Mouse (Mus musculus) thymus, adult 2 months (tissue): ENCODE data around the gene Pld3. TPM values are rescaled to one million over a fixed set of nuclear protein-coding genes. Genes with fewer than 3 reads are reported as not detected.

ENCODE experiments used
- DNase-seq: peaks from one replicate; pipeline ENCODE4 v3.0.0; 2021
- H3K27ac ChIP-seq: fragments of 200-500 bp; 2 replicates; pipeline ENCODE4 v1.5.1; 2012; ENCODE audit warnings: low read length, control low read depth; ENCODE audit not compliant: control insufficient read depth, insufficient read depth
- H3K27me3 ChIP-seq: fragments of 200-500 bp; 2 replicates; pipeline ENCODE4 v1.6.1; 2012; ENCODE audit warnings: mild to moderate bottlenecking, low read length, moderate library complexity, mixed read lengths; ENCODE audit not compliant: control insufficient read depth, insufficient read depth
- H3K36me3 ChIP-seq: fragments of 200-500 bp; 2 replicates; pipeline ENCODE4 v1.6.1; 2012; ENCODE audit warnings: mild to moderate bottlenecking, low read length, moderate library complexity; ENCODE audit not compliant: control insufficient read depth, insufficient read depth
- H3K4me1 ChIP-seq: fragments of 200-500 bp; replicated peaks from 2 replicates; pipeline ENCODE4 v1.6.1; 2012; ENCODE audit warnings: low read length; ENCODE audit not compliant: control insufficient read depth, insufficient read depth
- H3K4me3 ChIP-seq: fragments of 200-500 bp; 2 replicates; pipeline ENCODE4 v1.5.1; 2012; ENCODE audit warnings: mild to moderate bottlenecking, low read length, control low read depth, moderate library complexity; ENCODE audit not compliant: control insufficient read depth, insufficient read depth
- CTCF ChIP-seq: fragments of 200-500 bp; IDR thresholded peaks from 2 replicates; pipeline ENCODE4 v1.5.1; 2012; ENCODE audit warnings: mild to moderate bottlenecking, control low read depth, low read length, moderate library complexity, borderline replicate concordance; ENCODE audit not compliant: control insufficient read depth, poor library complexity, insufficient read depth; ENCODE audit errors: extremely low read depth
- POLR2A ChIP-seq: fragments of 200-500 bp; IDR thresholded peaks from 2 replicates; pipeline ENCODE4 v1.6.1; 2012; ENCODE audit warnings: mild to moderate bottlenecking, low read length, control low read depth, moderate library complexity; ENCODE audit not compliant: control insufficient read depth, poor library complexity, insufficient read depth; ENCODE audit errors: extremely low read depth
- WGBS: fragments of 180-500 bp; shearing (Covaris S2); methylation state at CpG from one replicate; pipeline ENCODE4 v1.1.7; 2018; 5-methylcytosine and 5-hydroxymethylcytosine counted together
- polyA plus RNA-seq: library from polyadenylated mRNA; depleted of rRNA; stranded (reverse); fragments of >200 nt; gene quantifications from 2 replicates; pipeline ENCODE4 v1.2.3, GENCODE M21; 2012

The Pld3 gene
- polyA plus RNA-seq, 1 experiment, result 516 TPM

DNA sequence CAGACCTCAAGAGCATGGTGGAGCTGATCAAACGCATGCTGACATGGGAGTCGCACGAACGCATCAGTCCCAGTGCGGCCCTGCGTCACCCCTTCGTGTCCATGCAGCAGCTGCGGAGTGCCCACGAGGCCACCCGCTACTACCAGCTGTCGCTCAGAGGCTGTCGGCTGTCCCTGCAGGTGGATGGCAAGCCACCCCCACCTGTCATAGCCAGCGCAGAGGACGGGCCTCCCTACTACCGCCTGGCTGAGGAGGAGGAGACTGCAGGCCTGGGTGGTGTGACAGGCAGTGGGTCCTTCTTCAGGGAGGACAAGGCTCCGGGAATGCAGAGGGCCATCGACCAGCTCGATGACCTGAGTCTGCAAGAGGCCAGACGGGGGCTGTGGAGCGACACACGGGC, 23.9 kb downstream of the Pld3 start:
- WGBS, result 94% methylated on average over 21 of the region's 21 CpGs
- Histone ChIP-seq H3K27me3 (no peaks in the 10 kb centered on the region), H3K36me3 (peaks cover 25% of the 10 kb centered on the region), H3K27ac (no peak overlapping the region), H3K4me3 (no peak overlapping the region), H3K4me1 (no peaks in the 10 kb centered on the region)
- TF ChIP-seq POLR2A, result no peak
- no peak for TF ChIP-seq CTCF
- no peak for DNase-seq

- no peaks in the 10 kb centered on the region for H3K27me3 ChIP-seq
- H3K36me3 ChIP-seq, result no peaks in the 10 kb centered on the region
- no peaks in the 10 kb centered on the region for H3K4me1 ChIP-seq
- TF ChIP-seq CTCF (peak; percentile 93), POLR2A (no peak)
- H3K27ac ChIP-seq, result no peak overlapping the region
- 28% methylated on average over 10 of the region's 10 CpGs for WGBS
- DNase-seq, result peak; percentile 61
- no peak overlapping the region for H3K4me3 ChIP-seq
Measured at GRCm38 (mm10) chr7:27526039-27526827, 26.8 kb downstream of the Pld3 start.

GRCm38 (mm10) chr7:27523805-27524204, 29.2 kb downstream of the Pld3 start:
- Histone ChIP-seq H3K36me3 (no peaks in the 10 kb centered on the region), H3K4me3 (no peak overlapping the region), H3K4me1 (no peaks in the 10 kb centered on the region), H3K27me3 (no peaks in the 10 kb centered on the region), H3K27ac (no peak overlapping the region)
- WGBS, result 98% methylated on average over 13 of the region's 13 CpGs
- TF ChIP-seq POLR2A, result no peak
- TF ChIP-seq CTCF, result no peak
- no peak for DNase-seq

- Histone ChIP-seq H3K4me3 (no peak within 1 kb of the TSS), H3K27ac (no peak within 1 kb of the TSS), H3K27me3 (no peaks in the 10 kb centered on the region), H3K4me1 (no peaks in the 10 kb centered on the region), H3K36me3 (no peaks in the 10 kb centered on the region)
- no peak for TF ChIP-seq POLR2A
- TF ChIP-seq CTCF, result no peak
- WGBS, result 93% methylated on average over 5 of the region's 5 CpGs
- DNase-seq, result no peak
Measured at GRCm38 (mm10) chr7:27522967-27523366, 30.1 kb downstream of the Pld3 start, which contains the start of gene Hipk4. Gene Hipk4 (plus strand): TSS chr7:27523267.

DNA sequence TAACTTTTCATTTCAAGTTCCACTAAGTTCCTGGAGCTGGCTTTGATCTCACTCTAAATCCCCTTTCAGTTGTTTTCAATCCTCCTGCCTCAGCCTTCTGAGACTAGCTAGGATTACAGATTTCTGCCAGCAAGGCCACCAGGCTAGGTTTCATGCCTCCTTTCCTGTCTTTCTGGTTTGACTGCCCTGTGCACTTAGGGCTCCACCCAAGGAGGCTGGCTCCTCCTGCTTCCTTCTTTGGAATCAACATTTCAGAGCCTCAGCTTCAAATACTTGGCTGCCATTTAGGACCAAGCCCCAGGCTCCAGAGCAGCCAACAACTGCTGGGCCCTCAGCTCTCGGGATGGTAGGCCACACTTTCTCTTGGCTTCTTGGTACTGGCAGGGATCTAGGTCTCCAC, 32.4 kb downstream of the Pld3 start:
- no peaks in the 10 kb centered on the region for H3K27me3 ChIP-seq
- 100% methylated on average over 1 of the region's 1 CpGs for WGBS
- H3K27ac ChIP-seq, result no peak overlapping the region

DNA sequence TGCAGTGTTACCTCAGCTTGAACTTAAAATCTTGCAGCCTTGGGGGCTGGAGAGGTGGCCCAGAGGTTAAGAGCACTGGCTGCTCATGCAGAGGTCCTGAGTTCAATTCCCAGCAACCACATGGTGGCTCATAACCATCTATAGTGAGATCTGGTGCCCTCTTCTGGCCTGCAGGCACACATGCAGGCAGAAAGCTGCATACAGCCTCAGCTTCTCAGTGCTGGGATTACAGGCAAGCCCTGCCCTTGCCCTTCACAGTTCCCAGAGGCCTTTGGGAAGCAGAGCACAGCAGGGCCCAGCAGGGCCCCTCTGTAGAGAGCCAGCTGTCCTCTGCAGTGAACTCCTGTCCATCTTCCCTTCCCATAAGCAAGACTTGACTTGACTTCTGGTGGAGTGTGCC, 32.9 kb downstream of the Pld3 start:
- DNase-seq, result no peak
- H3K4me3 ChIP-seq, result no peak overlapping the region
- no peak overlapping the region for H3K27ac ChIP-seq
- no peaks in the 10 kb centered on the region for H3K27me3 ChIP-seq
- TF ChIP-seq CTCF (no peak), POLR2A (no peak)
- no peaks in the 10 kb centered on the region for H3K36me3 ChIP-seq
- H3K4me1 ChIP-seq, result no peaks in the 10 kb centered on the region

More for the DNA sequence above, 32.4 kb downstream of the Pld3 start:
- Histone ChIP-seq H3K36me3 (no peaks in the 10 kb centered on the region), H3K4me3 (no peak overlapping the region), H3K4me1 (no peaks in the 10 kb centered on the region)
- TF ChIP-seq CTCF (no peak), POLR2A (no peak)
- no peak for DNase-seq
